Comparison of ENCODE assay signal across 9 mouse cellular contexts in the genomic region with DNA sequence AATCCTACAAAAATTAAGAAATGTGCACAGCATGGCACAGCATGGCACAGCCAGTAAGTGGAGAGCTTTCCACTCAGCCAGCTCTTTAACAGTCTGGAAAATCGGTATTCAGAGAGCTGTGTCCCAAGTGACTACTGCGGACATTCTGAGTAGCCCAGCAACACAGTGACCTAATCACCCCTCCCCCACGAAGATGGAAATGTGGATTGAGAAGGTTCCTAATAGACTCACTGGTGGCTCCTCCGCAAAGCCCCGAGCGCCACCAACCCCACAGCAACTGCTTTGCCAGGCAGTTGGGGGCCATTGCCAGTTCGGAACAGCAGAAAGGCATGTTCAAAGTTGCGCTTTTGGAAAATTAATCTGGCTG.
A peak's percentile ranks its signal among the peaks of the same experiment; 100 is the strongest.
DNase-seq lines count a peak whose midpoint lies in the region; ATAC-seq lines count a peak whose summit lies in the region.
"Had no signal": no experiment of that assay in that cellular context is flagged by ENCODE, and none has a peak within 500 bp of the region (broad histone marks: within the 10 kb centered on the region; RNA-seq: fewer than 3 reads in every experiment).

No protein-coding gene starts in this region.

- H3K9me3 ChIP-seq in forebrain, embryonic 15.5 days = no peaks in the 10 kb centered on the region

- peak; percentile 26 for DNase-seq in cerebellum, adult 9-11 months
- no peak for DNase-seq in cerebellum, adult 8-10 months
- peak; percentile 66 for DNase-seq in MN1 (ENCODE audit: low spot score)
- DNase-seq in left cerebral cortex, postnatal 25 days (ENCODE audit: low spot score in 2 of 2) = peak; percentile 25 to 58
- peak; percentile 23 for DNase-seq in right cerebral cortex, postnatal 14 days

- H3K4me2 ChIP-seq in forebrain, embryonic 15.5 days (replicated peaks) = peak overlapping the region; percentile 48

- intact Hi-C loops in left cerebral cortex, postnatal 25 days (cut with DNase I) = no loop called here

- peak overlapping the region; percentile 66 for H3K27ac ChIP-seq in forebrain, embryonic 15.5 days (replicated peaks)
- H3K27ac ChIP-seq: limb, embryonic 15.5 days had no signal

- no peaks in the 10 kb centered on the region for H3K27me3 ChIP-seq in forebrain, embryonic 15.5 days
- H3K27me3 ChIP-seq: limb, embryonic 15.5 days had no signal

- peak; percentile 58; the same call in 1 of the 2 replicates for ATAC-seq in forebrain, embryonic 15.5 days (replicated peaks)
- ATAC-seq in granulocyte monocyte progenitor cell, adult 5-6 weeks (replicated peaks; ENCODE audit: poor library complexity, severe bottlenecking) = no peak
- ATAC-seq in megakaryocyte-erythroid progenitor cell, adult 5-6 weeks (replicated peaks; ENCODE audit: low FRiP score, low TSS enrichment, poor library complexity, severe bottlenecking) = no peak

- no peak overlapping the region for H3K9ac ChIP-seq in forebrain, embryonic 15.5 days (replicated peaks)
- H3K9ac ChIP-seq: limb, embryonic 15.5 days had no signal

- WGBS in forebrain, embryonic 15.5 days = 9% methylated on average over 8 of the region's 8 CpGs

- peaks cover 22% of the 10 kb centered on the region for H3K4me1 ChIP-seq in forebrain, embryonic 15.5 days

- H3K4me3 ChIP-seq in forebrain, embryonic 15.5 days = no peak overlapping the region
- H3K4me3 ChIP-seq: limb, embryonic 15.5 days had no signal

- no peaks in the 10 kb centered on the region for H3K36me3 ChIP-seq in forebrain, embryonic 15.5 days
- H3K36me3 ChIP-seq: limb, embryonic 15.5 days had no signal
